ENCODE assay signal across 20 mouse cellular contexts in the genomic region with DNA sequence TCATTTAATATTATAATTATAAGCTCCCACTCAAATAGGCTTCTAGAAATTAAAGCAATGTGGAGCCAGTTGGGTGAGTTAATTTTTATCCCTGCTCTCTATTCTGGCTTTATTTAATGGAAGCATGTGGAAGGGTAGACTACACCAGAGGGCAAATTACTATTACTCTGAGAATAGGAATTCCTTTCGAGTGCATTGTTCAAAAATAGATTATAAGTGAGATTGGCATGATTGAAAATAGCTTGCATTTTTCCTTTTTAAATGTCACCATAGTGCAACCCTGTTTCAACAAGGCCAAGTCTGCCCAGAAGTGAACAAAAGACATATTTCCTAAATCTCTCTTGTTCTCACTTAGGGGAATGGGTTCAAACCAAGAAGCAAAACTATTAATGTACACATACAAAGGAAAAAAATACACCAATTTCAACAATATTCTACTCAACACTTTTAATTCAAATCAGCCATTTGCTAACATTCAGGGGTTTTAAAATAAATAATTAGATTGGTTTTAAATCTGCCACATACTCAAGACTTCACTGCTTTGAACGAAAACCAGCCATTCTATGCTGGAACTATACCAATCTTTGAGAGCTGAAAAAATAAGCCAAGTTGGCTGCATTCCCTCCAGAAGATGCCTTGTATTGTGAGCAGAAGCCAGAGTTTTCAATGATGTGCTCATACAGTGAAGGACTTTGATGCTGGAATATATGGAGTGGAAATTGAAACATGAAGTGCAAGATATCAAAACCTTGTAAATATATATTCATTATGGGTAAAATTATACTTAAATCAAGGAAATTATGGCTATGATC.
A peak's percentile ranks its signal among the peaks of the same experiment; 100 is the strongest.
DNase-seq lines count a peak whose midpoint lies in the region; ATAC-seq and TF ChIP-seq lines count a peak whose summit lies in the region.
"Had no signal": no experiment of that assay in that cellular context is flagged by ENCODE, and none has a peak within 500 bp of the region (broad histone marks: within the 10 kb centered on the region; RNA-seq: fewer than 3 reads in every experiment).

No protein-coding gene starts in this region.

- no peaks in the 10 kb centered on the region for H3K9me3 ChIP-seq in forebrain, postnatal 0 days (ENCODE audit: low read length)
- H3K9me3 ChIP-seq in forebrain, embryonic 13.5 days (replicated peaks), result no peaks in the 10 kb centered on the region
- H3K9me3 ChIP-seq: embryonic facial prominence, embryonic 12.5 days; G1E; limb, embryonic 15.5 days; midbrain, embryonic 12.5 days had no signal

- 34% methylated on average over 2 of the region's 2 CpGs for WGBS in forebrain, postnatal 0 days
- WGBS in forebrain, embryonic 13.5 days, result 77% methylated on average over 2 of the region's 2 CpGs

- no peaks in the 10 kb centered on the region for H3K4me1 ChIP-seq in forebrain, postnatal 0 days (ENCODE audit: insufficient read depth)
- no peaks in the 10 kb centered on the region for H3K4me1 ChIP-seq in forebrain, embryonic 13.5 days
- H3K4me1 ChIP-seq: embryonic facial prominence, embryonic 12.5 days; limb, embryonic 15.5 days; midbrain, embryonic 12.5 days had no signal

- H3K9ac ChIP-seq in forebrain, postnatal 0 days, result no peak overlapping the region
- H3K9ac ChIP-seq in forebrain, embryonic 13.5 days, result no peak overlapping the region
- H3K9ac ChIP-seq: embryonic facial prominence, embryonic 12.5 days; limb, embryonic 15.5 days; liver, postnatal 0 days; midbrain, embryonic 12.5 days had no signal

- no peak overlapping the region for H3K4me2 ChIP-seq in forebrain, postnatal 0 days (ENCODE audit: low read depth)
- H3K4me2 ChIP-seq in forebrain, embryonic 13.5 days, result no peak overlapping the region
- H3K4me2 ChIP-seq: embryonic facial prominence, embryonic 12.5 days; limb, embryonic 15.5 days; midbrain, embryonic 12.5 days had no signal

- no peak for TF ChIP-seq CTCF in forebrain, postnatal 0 days (IDR thresholded peaks at IDR 0.05; ENCODE audit: low read depth)

- no peaks in the 10 kb centered on the region for H3K36me3 ChIP-seq in forebrain, postnatal 0 days (ENCODE audit: insufficient read depth)
- H3K36me3 ChIP-seq in forebrain, embryonic 13.5 days (ENCODE audit: poor library complexity, severe bottlenecking), result no peaks in the 10 kb centered on the region
- H3K36me3 ChIP-seq: embryonic facial prominence, embryonic 12.5 days; G1E; limb, embryonic 15.5 days; midbrain, embryonic 12.5 days had no signal

- H3K27me3 ChIP-seq in forebrain, postnatal 0 days (ENCODE audit: insufficient read depth, low read length), result no peaks in the 10 kb centered on the region
- H3K27me3 ChIP-seq in forebrain, embryonic 13.5 days, result no peaks in the 10 kb centered on the region
- H3K27me3 ChIP-seq: embryonic facial prominence, embryonic 12.5 days; limb, embryonic 15.5 days; midbrain, embryonic 12.5 days had no signal

- intact Hi-C loops in left cerebral cortex, postnatal 25 days (cut with DNase I), result no loop called here

- no peak overlapping the region for H3K27ac ChIP-seq in forebrain, postnatal 0 days (ENCODE audit: low read depth, low read length)
- no peak overlapping the region for H3K27ac ChIP-seq in forebrain, embryonic 13.5 days
- H3K27ac ChIP-seq: embryonic facial prominence, embryonic 12.5 days; heart, adult 2 months; left cerebral cortex, adult 2 months; limb, embryonic 15.5 days; midbrain, embryonic 12.5 days had no signal

- H3K4me3 ChIP-seq in forebrain, postnatal 0 days (ENCODE audit: low read depth, low read length), result no peak overlapping the region
- no peak overlapping the region for H3K4me3 ChIP-seq in forebrain, embryonic 13.5 days
- H3K4me3 ChIP-seq: embryonic facial prominence, embryonic 12.5 days; heart, adult 2 months; left cerebral cortex, adult 2 months; limb, embryonic 15.5 days; midbrain, embryonic 12.5 days; myocyte had no signal

- no peak for ATAC-seq in forebrain, postnatal 0 days
- ATAC-seq in forebrain, embryonic 13.5 days, result no peak
- ATAC-seq: liver, postnatal 0 days had no signal

- peak; percentile 54 for DNase-seq in forebrain, postnatal 0 days
- peak; percentile 8 to 55 for DNase-seq in left cerebral cortex, postnatal 25 days (ENCODE audit: low spot score in 2 of 2)
- DNase-seq in left cerebral cortex, adult 11 months (ENCODE audit: low spot score), result no peak
- peak; percentile 26 to 29 for DNase-seq in right cerebral cortex, postnatal 10 days (ENCODE audit: low spot score in 2 of 2)
- DNase-seq in right cerebral cortex, postnatal 36 days (ENCODE audit: low spot score in 2 of 2), result no peak
- no peak for DNase-seq in natural killer cell, adult 2 months (ENCODE audit: low spot score in 2 of 2)
- DNase-seq: adrenal gland, postnatal 14 days; cerebellum, postnatal 36 days; gastrocnemius, postnatal 10 days; heart, adult 2 months; kidney, adult 9 months; liver, postnatal 0 days; right cerebral cortex, adult 18-20 months had no signal

Comparison
In these comparisons a context has a peak if more than half of its experiments do, and no peak if none do; other contexts are left out.
1. DNase-seq: peak in forebrain, postnatal 0 days (single experiment), left cerebral cortex, postnatal 25 days (2 of 2) and right cerebral cortex, postnatal 10 days (2 of 2); none in left cerebral cortex, adult 11 months (single experiment), right cerebral cortex, postnatal 36 days (0 of 2) and natural killer cell, adult 2 months (0 of 2).